Mouse (Mus musculus): ENCODE measurements around the gene Tmem253. TPM values are rescaled to one million over a fixed set of nuclear protein-coding genes. Genes with fewer than 3 reads are reported as not detected.

Tmem253 gene
- polyA plus RNA-seq, 1 experiment from 2014 or later = 0.37 TPM

DNA sequence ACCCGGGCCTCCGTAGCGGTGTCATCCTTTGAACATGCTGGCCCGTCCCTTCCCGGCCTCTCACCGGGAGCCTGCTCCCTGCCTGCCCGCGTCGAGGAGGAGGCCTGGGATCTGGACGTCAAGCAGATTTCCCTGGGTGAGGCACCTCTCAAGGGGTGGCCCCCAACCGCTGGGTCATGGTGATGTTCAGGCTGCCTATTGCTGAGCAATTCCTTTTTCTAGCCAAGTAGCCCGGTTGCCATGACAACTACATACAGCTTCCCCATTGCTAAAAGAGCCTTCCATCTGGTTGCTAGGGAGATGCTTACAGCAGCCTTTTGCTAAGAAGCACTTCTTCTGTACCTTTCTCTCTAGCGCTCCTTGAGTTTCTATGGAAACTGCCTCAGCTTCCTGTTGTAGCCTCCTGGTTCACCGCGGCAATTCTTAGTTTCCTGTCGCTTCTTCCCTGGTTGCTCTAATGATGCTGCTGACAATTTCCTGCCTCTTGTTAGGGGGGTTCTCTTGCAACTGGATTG, 11.4 kb upstream of the Tmem253 start:
- WGBS = 5% methylated on average over 16 of the region's 16 CpGs
- DNase-seq (peak; percentile 96), ATAC-seq (ENCODE audit: low FRiP score, low TSS enrichment) (peak; percentile 84)
- H3K4me1 ChIP-seq (ENCODE audit: control insufficient read depth, insufficient read depth, low read length) = peaks cover 36% of the 10 kb centered on the region
- H3K36me3 ChIP-seq (ENCODE audit: control insufficient read depth, insufficient read depth, low read length) = peaks cover 73% of the 10 kb centered on the region
- peak overlapping the region; percentile 90 for H3K27ac ChIP-seq (replicated peaks; ENCODE audit: low read depth, low read length)
- H3K9me3 ChIP-seq (ENCODE audit: control insufficient read depth, low read length) = no peaks in the 10 kb centered on the region
- peak overlapping the region; percentile 19 for H3K4me3 ChIP-seq (replicated peaks; ENCODE audit: low read depth, low read length)
- peak overlapping the region; percentile 55 for H3K4me2 ChIP-seq (ENCODE audit: low read length)
- no peaks in the 10 kb centered on the region for H3K27me3 ChIP-seq (ENCODE audit: control insufficient read depth, insufficient read depth, low read length)
- H3K9ac ChIP-seq (replicated peaks; ENCODE audit: low read length) = peak overlapping the region; percentile 47; the same call in 1 of the 2 replicates

DNA sequence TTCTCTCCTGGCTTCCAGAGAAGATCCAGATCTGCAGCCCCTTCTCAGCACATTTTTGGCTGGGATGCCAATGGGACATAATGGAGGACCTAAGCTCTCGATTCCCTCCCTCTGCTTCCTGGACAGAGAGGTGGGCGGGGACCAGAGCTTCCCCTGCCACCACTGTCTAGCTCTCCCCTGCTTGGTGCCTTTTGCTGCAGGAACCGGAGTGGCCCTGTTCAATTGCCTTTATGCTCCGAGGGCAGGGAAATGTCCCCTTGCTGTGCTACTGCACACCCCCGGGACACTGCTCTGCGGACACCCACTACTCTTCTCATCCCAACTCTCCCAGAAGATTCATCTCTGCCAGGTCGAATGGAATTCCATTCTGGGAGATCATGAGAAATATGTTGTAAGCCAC, 10.3 kb upstream of the Tmem253 start:
- peak overlapping the region; percentile 55 for H3K4me2 ChIP-seq (ENCODE audit: low read length)
- peaks cover 72% of the 10 kb centered on the region for H3K36me3 ChIP-seq (ENCODE audit: control insufficient read depth, insufficient read depth, low read length)
- no peaks in the 10 kb centered on the region for H3K27me3 ChIP-seq (ENCODE audit: control insufficient read depth, insufficient read depth, low read length)
- ATAC-seq (ENCODE audit: low FRiP score, low TSS enrichment) (no peak), DNase-seq (no peak)
- H3K4me3 ChIP-seq (replicated peaks; ENCODE audit: low read depth, low read length) = no peak overlapping the region
- H3K9ac ChIP-seq (replicated peaks; ENCODE audit: low read length) = no peak overlapping the region; the same call in 1 of the 2 replicates
- peaks cover 47% of the 10 kb centered on the region for H3K4me1 ChIP-seq (ENCODE audit: control insufficient read depth, insufficient read depth, low read length)
- peak overlapping the region; percentile 90 for H3K27ac ChIP-seq (replicated peaks; ENCODE audit: low read depth, low read length)
- 54% methylated on average over 7 of the region's 7 CpGs for WGBS
- H3K9me3 ChIP-seq (ENCODE audit: control insufficient read depth, low read length) = no peaks in the 10 kb centered on the region

DNA sequence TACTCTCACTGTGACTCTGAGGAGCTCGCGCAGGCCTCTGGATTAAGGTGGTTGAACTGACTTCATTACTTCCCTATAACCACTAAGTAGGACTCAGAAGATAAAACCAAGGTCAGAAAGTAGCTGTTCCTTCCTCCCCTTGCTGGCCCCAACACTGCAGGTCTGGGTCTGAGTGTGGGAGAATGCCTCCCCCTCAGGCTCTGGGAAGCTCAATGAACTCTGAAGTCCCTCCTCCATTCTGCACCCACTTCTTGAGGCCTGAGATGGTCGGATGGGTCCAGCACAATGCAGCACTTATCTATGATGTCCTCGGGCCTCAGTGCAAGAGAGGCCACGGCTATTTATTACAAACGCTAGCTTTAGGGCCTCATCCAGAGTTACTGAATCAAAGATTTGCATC, 9.8 kb upstream of the Tmem253 start:
- H3K9ac ChIP-seq (replicated peaks; ENCODE audit: low read length) = no peak overlapping the region
- H3K4me2 ChIP-seq (ENCODE audit: low read length) = no peak overlapping the region
- no peaks in the 10 kb centered on the region for H3K27me3 ChIP-seq (ENCODE audit: control insufficient read depth, insufficient read depth, low read length)
- ATAC-seq (ENCODE audit: low FRiP score, low TSS enrichment) (no peak), DNase-seq (no peak)
- H3K4me1 ChIP-seq (ENCODE audit: control insufficient read depth, insufficient read depth, low read length) = peaks cover 50% of the 10 kb centered on the region
- no peak overlapping the region for H3K4me3 ChIP-seq (replicated peaks; ENCODE audit: low read depth, low read length)
- H3K9me3 ChIP-seq (ENCODE audit: control insufficient read depth, low read length) = no peaks in the 10 kb centered on the region
- peaks cover 67% of the 10 kb centered on the region for H3K36me3 ChIP-seq (ENCODE audit: control insufficient read depth, insufficient read depth, low read length)
- 75% methylated on average over 6 of the region's 6 CpGs for WGBS
- H3K27ac ChIP-seq (replicated peaks; ENCODE audit: low read depth, low read length) = peak overlapping the region; percentile 90

DNA sequence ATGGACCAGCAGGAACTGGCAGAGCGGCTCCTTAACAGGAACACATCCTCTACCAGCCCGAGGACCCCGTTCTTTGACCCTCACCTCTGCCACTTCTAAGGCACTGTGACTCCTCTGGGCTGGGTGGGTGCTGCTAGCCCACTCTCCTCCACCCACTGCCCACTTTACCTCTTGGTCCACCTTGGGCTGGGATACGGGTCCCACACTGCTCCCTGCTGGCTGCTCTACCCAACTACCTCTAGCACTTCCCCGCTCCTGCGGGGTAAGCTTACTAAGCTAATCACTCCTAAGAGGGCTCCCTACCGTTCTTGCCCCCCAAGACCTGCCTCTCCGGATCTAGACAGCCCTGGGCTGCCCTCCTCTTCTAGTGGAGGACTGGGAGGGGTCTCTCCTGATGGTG, 9.2 kb upstream of the Tmem253 start:
- 0 out of 2 replicates have a peak overlapping the region, but pooled peaks have one; percentile 1 for H3K27ac ChIP-seq (replicated peaks; ENCODE audit: low read depth, low read length)
- H3K4me2 ChIP-seq (ENCODE audit: low read length) = no peak overlapping the region
- peaks cover 63% of the 10 kb centered on the region for H3K36me3 ChIP-seq (ENCODE audit: control insufficient read depth, insufficient read depth, low read length)
- no peak overlapping the region for H3K9ac ChIP-seq (replicated peaks; ENCODE audit: low read length)
- no peaks in the 10 kb centered on the region for H3K27me3 ChIP-seq (ENCODE audit: control insufficient read depth, insufficient read depth, low read length)
- H3K4me1 ChIP-seq (ENCODE audit: control insufficient read depth, insufficient read depth, low read length) = peaks cover 56% of the 10 kb centered on the region
- no peaks in the 10 kb centered on the region for H3K9me3 ChIP-seq (ENCODE audit: control insufficient read depth, low read length)
- peak; percentile 35 for DNase-seq
- ATAC-seq (ENCODE audit: low FRiP score, low TSS enrichment) = no peak
- WGBS = 65% methylated on average over 8 of the region's 8 CpGs
- no peak overlapping the region for H3K4me3 ChIP-seq (replicated peaks; ENCODE audit: low read depth, low read length)

DNA sequence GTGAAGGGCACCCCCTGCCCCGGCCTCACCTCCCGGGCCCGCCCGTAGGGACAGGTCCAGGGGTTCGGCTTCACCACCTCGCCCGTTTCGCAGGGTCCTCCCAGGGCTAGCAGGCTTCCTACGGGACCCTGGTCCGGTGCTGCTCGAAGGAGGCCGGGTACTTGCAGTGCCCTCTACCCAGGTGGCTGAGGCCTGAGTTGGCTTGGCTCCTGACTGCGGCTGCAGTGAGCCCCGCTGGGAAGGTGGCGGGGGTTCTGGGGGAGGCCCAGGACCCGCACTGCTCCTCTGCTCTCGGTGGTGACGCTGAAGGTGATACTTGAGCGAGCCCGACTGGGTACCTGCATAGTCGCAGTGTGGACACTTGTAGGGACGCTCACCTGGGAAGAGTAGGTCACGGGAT, 8.7 kb upstream of the Tmem253 start:
- no peak overlapping the region for H3K4me3 ChIP-seq (replicated peaks; ENCODE audit: low read depth, low read length)
- no peaks in the 10 kb centered on the region for H3K27me3 ChIP-seq (ENCODE audit: control insufficient read depth, insufficient read depth, low read length)
- no peak overlapping the region for H3K27ac ChIP-seq (replicated peaks; ENCODE audit: low read depth, low read length)
- no peaks in the 10 kb centered on the region for H3K9me3 ChIP-seq (ENCODE audit: control insufficient read depth, low read length)
- DNase-seq (no peak), ATAC-seq (ENCODE audit: low FRiP score, low TSS enrichment) (no peak)
- H3K9ac ChIP-seq (replicated peaks; ENCODE audit: low read length) = no peak overlapping the region
- WGBS = 95% methylated on average over 23 of the region's 23 CpGs
- H3K36me3 ChIP-seq (ENCODE audit: control insufficient read depth, insufficient read depth, low read length) = peaks cover 61% of the 10 kb centered on the region
- peaks cover 61% of the 10 kb centered on the region for H3K4me1 ChIP-seq (ENCODE audit: control insufficient read depth, insufficient read depth, low read length)
- H3K4me2 ChIP-seq (ENCODE audit: low read length) = no peak overlapping the region

DNA sequence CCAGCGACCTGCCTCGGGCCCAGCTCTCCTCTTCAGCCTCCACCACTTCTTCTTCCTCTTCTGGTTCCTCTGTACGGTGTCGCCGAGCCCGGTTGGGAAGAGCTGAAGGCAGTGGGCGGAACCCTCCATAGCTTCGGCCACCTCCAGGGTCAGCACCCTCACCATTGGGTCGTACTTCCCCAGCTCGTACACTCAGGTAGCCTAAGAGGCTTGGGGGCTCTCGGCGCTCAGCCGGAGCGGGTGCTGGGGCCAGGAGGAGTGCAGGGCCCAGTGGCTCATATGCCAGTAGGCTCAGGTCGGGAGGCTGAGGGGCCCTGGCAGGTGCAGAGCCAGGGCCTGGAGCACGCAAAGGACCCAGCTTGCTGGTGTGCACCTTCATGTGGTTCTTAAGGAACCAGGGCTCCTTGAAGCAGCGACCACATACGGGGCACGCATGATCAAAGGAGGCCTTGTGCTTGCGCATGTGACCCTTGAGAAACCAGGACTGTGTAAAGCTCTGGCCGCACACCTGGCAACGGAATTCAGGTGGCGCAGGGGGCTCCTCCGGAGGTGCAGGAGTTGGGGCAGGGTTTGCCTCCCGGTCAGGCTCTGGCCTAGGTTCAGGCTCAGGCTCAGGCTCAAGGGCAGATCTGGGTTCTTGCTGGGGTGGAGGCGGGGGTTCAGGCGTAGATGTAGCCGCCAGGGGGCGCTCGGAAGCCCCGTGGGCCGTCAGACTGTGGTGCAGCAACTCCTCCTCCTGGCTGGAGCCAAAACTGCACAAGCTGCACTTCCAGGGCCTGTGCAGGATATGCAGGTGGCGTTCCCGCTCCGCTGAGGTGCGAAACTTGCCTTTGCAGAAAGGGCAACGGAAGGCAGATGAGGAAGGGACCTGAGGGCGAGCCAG, 6.9 kb upstream of the Tmem253 start:
- peaks cover 69% of the 10 kb centered on the region for H3K4me1 ChIP-seq (ENCODE audit: control insufficient read depth, insufficient read depth, low read length)
- H3K27ac ChIP-seq (replicated peaks; ENCODE audit: low read depth, low read length) = peak overlapping the region; percentile 99
- no peaks in the 10 kb centered on the region for H3K9me3 ChIP-seq (ENCODE audit: control insufficient read depth, low read length)
- H3K4me2 ChIP-seq (ENCODE audit: low read length) = peak overlapping the region; percentile 69
- peak overlapping the region; percentile 57; the same call in 1 of the 2 replicates for H3K9ac ChIP-seq (replicated peaks; ENCODE audit: low read length)
- peak; percentile 94 for DNase-seq
- peaks cover 48% of the 10 kb centered on the region for H3K36me3 ChIP-seq (ENCODE audit: control insufficient read depth, insufficient read depth, low read length)
- 48% methylated on average over 38 of the region's 38 CpGs for WGBS
- peak overlapping the region; percentile 38 for H3K4me3 ChIP-seq (replicated peaks; ENCODE audit: low read depth, low read length)
- peak; percentile 51 for ATAC-seq (ENCODE audit: low FRiP score, low TSS enrichment)
- H3K27me3 ChIP-seq (ENCODE audit: control insufficient read depth, insufficient read depth, low read length) = no peaks in the 10 kb centered on the region

DNA sequence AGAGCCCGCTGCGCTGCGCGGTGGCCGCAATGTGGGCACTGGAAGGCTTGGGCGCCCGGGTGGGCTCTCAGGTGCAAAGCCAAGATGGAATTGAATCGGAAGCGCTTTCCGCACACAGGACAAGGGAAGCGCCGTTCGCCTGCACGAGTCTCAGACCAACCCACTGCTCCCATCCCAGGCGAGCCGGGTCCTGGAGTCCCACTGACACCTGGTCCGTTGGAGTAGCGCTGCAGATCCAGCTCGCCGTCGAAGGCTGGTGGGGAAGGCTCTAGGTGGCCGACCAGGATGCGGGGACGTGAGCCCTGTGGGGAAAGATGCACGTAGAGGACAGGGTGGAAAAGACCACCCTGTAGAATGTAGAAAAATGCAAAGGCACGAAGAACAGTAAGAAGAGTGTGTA, 6.1 kb upstream of the Tmem253 start:
- ATAC-seq (ENCODE audit: low FRiP score, low TSS enrichment) (no peak), DNase-seq (no peak)
- peak overlapping the region; percentile 99 for H3K27ac ChIP-seq (replicated peaks; ENCODE audit: low read depth, low read length)
- H3K4me1 ChIP-seq (ENCODE audit: control insufficient read depth, insufficient read depth, low read length) = peaks cover 63% of the 10 kb centered on the region
- H3K9ac ChIP-seq (replicated peaks; ENCODE audit: low read length) = peak overlapping the region; percentile 57
- WGBS = 12% methylated on average over 26 of the region's 26 CpGs
- peak overlapping the region; percentile 69 for H3K4me2 ChIP-seq (ENCODE audit: low read length)
- peaks cover 48% of the 10 kb centered on the region for H3K36me3 ChIP-seq (ENCODE audit: control insufficient read depth, insufficient read depth, low read length)
- peak overlapping the region; percentile 38 for H3K4me3 ChIP-seq (replicated peaks; ENCODE audit: low read depth, low read length)
- H3K9me3 ChIP-seq (ENCODE audit: control insufficient read depth, low read length) = no peaks in the 10 kb centered on the region
- no peaks in the 10 kb centered on the region for H3K27me3 ChIP-seq (ENCODE audit: control insufficient read depth, insufficient read depth, low read length)

DNA sequence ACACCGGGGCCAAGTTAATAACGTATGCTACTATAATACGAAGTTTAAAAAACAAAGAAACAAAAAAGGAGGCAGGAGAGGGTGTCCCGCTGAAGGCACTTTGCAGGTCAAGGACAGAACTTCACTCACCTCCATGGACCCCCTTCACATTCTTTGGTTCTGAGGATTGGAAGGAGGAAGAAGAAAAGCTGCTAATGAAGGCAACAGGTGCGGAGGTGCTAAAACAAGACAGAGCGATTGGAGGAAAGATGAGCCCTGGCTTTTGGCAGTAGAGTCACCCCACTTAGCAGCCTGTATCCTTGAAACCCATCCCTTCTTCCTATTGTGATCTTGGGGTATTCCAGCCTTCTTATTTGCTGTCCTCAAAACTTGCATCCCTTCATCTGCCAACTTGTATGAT, 5.6 kb upstream of the Tmem253 start:
- peak overlapping the region; percentile 69 for H3K4me2 ChIP-seq (ENCODE audit: low read length)
- WGBS = 16% methylated on average over 6 of the region's 6 CpGs
- ATAC-seq (ENCODE audit: low FRiP score, low TSS enrichment) = no peak
- H3K9me3 ChIP-seq (ENCODE audit: control insufficient read depth, low read length) = no peaks in the 10 kb centered on the region
- DNase-seq = no peak
- H3K4me3 ChIP-seq (replicated peaks; ENCODE audit: low read depth, low read length) = peak overlapping the region; percentile 38
- H3K36me3 ChIP-seq (ENCODE audit: control insufficient read depth, insufficient read depth, low read length) = peaks cover 46% of the 10 kb centered on the region
- H3K27me3 ChIP-seq (ENCODE audit: control insufficient read depth, insufficient read depth, low read length) = no peaks in the 10 kb centered on the region
- H3K9ac ChIP-seq (replicated peaks; ENCODE audit: low read length) = peak overlapping the region; percentile 57
- H3K4me1 ChIP-seq (ENCODE audit: control insufficient read depth, insufficient read depth, low read length) = peaks cover 58% of the 10 kb centered on the region
- H3K27ac ChIP-seq (replicated peaks; ENCODE audit: low read depth, low read length) = peak overlapping the region; percentile 99
